Mouse (Mus musculus): ENCODE measurements around the gene Cic. TPM values are rescaled to one million over a fixed set of nuclear protein-coding genes. Genes with fewer than 3 reads are reported as not detected.

The Cic gene
- total and polyA plus RNA-seq, 2 experiments from 2014 or later: 31.9 to 145 TPM

GRCm38 (mm10) chr7:25279076-25279860 lies 11.8 kb downstream of the Cic start:
- H3K4me2 ChIP-seq (ENCODE audit: low read depth, low read length, poor library complexity, severe bottlenecking): peak overlapping the region; percentile 89
- 0 out of 2 replicates have a peak, but pooled peaks cover 12% of the 10 kb centered on the region for H3K36me3 ChIP-seq (ENCODE audit: insufficient read depth, low read length)
- H3K4me3 ChIP-seq (ENCODE audit: low read depth, low read length): peak overlapping the region; percentile 65
- ATAC-seq (ENCODE audit: low FRiP score) (peak; percentile 61), DNase-seq (ENCODE audit: low spot score) (peak; percentile 96)
- WGBS: under 1% methylated on average over 34 of the region's 49 CpGs
- H3K4me1 ChIP-seq (ENCODE audit: insufficient read depth, low read length): peaks cover 41% of the 10 kb centered on the region
- H3K27ac ChIP-seq (ENCODE audit: low read depth, low read length): peak overlapping the region; percentile 99
- peak; percentile 56 for TF ChIP-seq CTCF (IDR thresholded peaks at IDR 0.05)
- peak overlapping the region; percentile 77 for H3K9ac ChIP-seq (replicated peaks; ENCODE audit: low read length, poor library complexity, severe bottlenecking)
- H3K9me3 ChIP-seq (ENCODE audit: low read length): no peaks in the 10 kb centered on the region
- no peaks in the 10 kb centered on the region for H3K27me3 ChIP-seq (ENCODE audit: insufficient read depth, low read length)

- H3K9ac ChIP-seq (replicated peaks; ENCODE audit: low read length, poor library complexity, severe bottlenecking): peak overlapping the region; percentile 77
- no peak for DNase-seq (ENCODE audit: low spot score)
- no peaks in the 10 kb centered on the region for H3K27me3 ChIP-seq (ENCODE audit: insufficient read depth, low read length)
- no peak for TF ChIP-seq CTCF (IDR thresholded peaks at IDR 0.05)
- H3K4me3 ChIP-seq (ENCODE audit: low read depth, low read length): peak overlapping the region; percentile 65
- H3K4me2 ChIP-seq (ENCODE audit: low read depth, low read length, poor library complexity, severe bottlenecking): peak overlapping the region; percentile 89
- WGBS: 1% methylated on average over 6 of the region's 6 CpGs
- H3K27ac ChIP-seq (ENCODE audit: low read depth, low read length): peak overlapping the region; percentile 99
- no peaks in the 10 kb centered on the region for H3K9me3 ChIP-seq (ENCODE audit: low read length)
- peaks cover 46% of the 10 kb centered on the region for H3K4me1 ChIP-seq (ENCODE audit: insufficient read depth, low read length)
- peaks cover 9% of the 10 kb centered on the region; the same call in 1 of the 2 replicates for H3K36me3 ChIP-seq (ENCODE audit: insufficient read depth, low read length)
- no peak for ATAC-seq (ENCODE audit: low FRiP score)
Measured at GRCm38 (mm10) chr7:25279861-25280791, 12.6 kb downstream of the Cic start.

GRCm38 (mm10) chr7:25281166-25281733 lies 13.7 kb downstream of the Cic start:
- H3K27ac ChIP-seq (ENCODE audit: low read depth, low read length): peak overlapping the region; percentile 99
- H3K4me1 ChIP-seq (ENCODE audit: insufficient read depth, low read length): peaks cover 46% of the 10 kb centered on the region
- no peak; the same call in 1 of the 2 replicates for ATAC-seq (ENCODE audit: low FRiP score)
- TF ChIP-seq CTCF (IDR thresholded peaks at IDR 0.05): 0 out of 2 replicates have a peak, but pooled peaks have one; percentile 18
- DNase-seq (ENCODE audit: low spot score): no peak
- peak overlapping the region; percentile 77; the same call in 1 of the 2 replicates for H3K9ac ChIP-seq (replicated peaks; ENCODE audit: low read length, poor library complexity, severe bottlenecking)
- H3K4me2 ChIP-seq (ENCODE audit: low read depth, low read length, poor library complexity, severe bottlenecking): peak overlapping the region; percentile 89
- no peaks in the 10 kb centered on the region for H3K27me3 ChIP-seq (ENCODE audit: insufficient read depth, low read length)
- peaks cover 15% of the 10 kb centered on the region for H3K36me3 ChIP-seq (ENCODE audit: insufficient read depth, low read length)
- 17% methylated on average over 12 of the region's 12 CpGs for WGBS
- H3K4me3 ChIP-seq (ENCODE audit: low read depth, low read length): peak overlapping the region; percentile 75
- H3K9me3 ChIP-seq (ENCODE audit: low read length): no peaks in the 10 kb centered on the region

GRCm38 (mm10) chr7:25281734-25282601 lies 14.5 kb downstream of the Cic start:
- DNase-seq (ENCODE audit: low spot score) (peak; percentile 97), ATAC-seq (ENCODE audit: low FRiP score) (peak; percentile 79)
- no peak for TF ChIP-seq CTCF (IDR thresholded peaks at IDR 0.05)
- Histone ChIP-seq H3K4me3 (ENCODE audit: low read depth, low read length) (peak overlapping the region; percentile 75), H3K9ac (replicated peaks; ENCODE audit: low read length, poor library complexity, severe bottlenecking) (peak overlapping the region; percentile 72), H3K36me3 (ENCODE audit: insufficient read depth, low read length) (peaks cover 22% of the 10 kb centered on the region), H3K27me3 (ENCODE audit: insufficient read depth, low read length) (no peaks in the 10 kb centered on the region), H3K4me1 (ENCODE audit: insufficient read depth, low read length) (peaks cover 46% of the 10 kb centered on the region), H3K4me2 (ENCODE audit: low read depth, low read length, poor library complexity, severe bottlenecking) (peak overlapping the region; percentile 89), H3K9me3 (ENCODE audit: low read length) (no peaks in the 10 kb centered on the region), H3K27ac (ENCODE audit: low read depth, low read length) (peak overlapping the region; percentile 99)
- 3% methylated on average over 46 of the region's 108 CpGs for WGBS

GRCm38 (mm10) chr7:25282731-25283211 lies 15.3 kb downstream of the Cic start:
- no peak for ATAC-seq (ENCODE audit: low FRiP score)

More at GRCm38 (mm10) chr7:25282731-25283211, 15.3 kb downstream of the Cic start:
- Histone ChIP-seq H3K36me3 (ENCODE audit: insufficient read depth, low read length) (peaks cover 30% of the 10 kb centered on the region), H3K9me3 (ENCODE audit: low read length) (no peaks in the 10 kb centered on the region), H3K4me1 (ENCODE audit: insufficient read depth, low read length) (peaks cover 42% of the 10 kb centered on the region), H3K27ac (ENCODE audit: low read depth, low read length) (peak overlapping the region; percentile 99), H3K4me3 (ENCODE audit: low read depth, low read length) (peak overlapping the region; percentile 75), H3K4me2 (ENCODE audit: low read depth, low read length, poor library complexity, severe bottlenecking) (peak overlapping the region; percentile 89), H3K9ac (replicated peaks; ENCODE audit: low read length, poor library complexity, severe bottlenecking) (peak overlapping the region; percentile 72), H3K27me3 (ENCODE audit: insufficient read depth, low read length) (no peaks in the 10 kb centered on the region)
- TF ChIP-seq CTCF (IDR thresholded peaks at IDR 0.05): no peak
- peak; percentile 64 for DNase-seq (ENCODE audit: low spot score)
- under 1% methylated on average over 26 of the region's 36 CpGs for WGBS
